Mouse (Mus musculus) monocyte, adult 2 months (primary cell): ENCODE results near the gene Cd59b.
A peak's percentile ranks its signal among the peaks of the same experiment; 100 is the strongest.
"Not testable (repeated sequence)": the region's sequence is repeated elsewhere in the genome, so short reads cannot be mapped to it uniquely, and the experiment has no call there.

Experiments
- DNase-seq, 2 experiments: peaks; one replicate each; pipeline ENCODE4 v3.0.0; 2022; ENCODE audit warnings: low spot score in 2 of 2, low read depth in 1 of 2

Gene Cd59b

GRCm38 (mm10) chr2:104114898-104115297 lies 45.2 kb downstream of the Cd59b start:
- no peak for DNase-seq

GRCm38 (mm10) chr2:104117173-104117572 lies 47.5 kb downstream of the Cd59b start:
- not testable (repeated sequence) for DNase-seq

GRCm38 (mm10) chr2:104119097-104119496 lies 49.4 kb downstream of the Cd59b start:
- no peak for DNase-seq

GRCm38 (mm10) chr2:104120312-104120711 lies 50.7 kb downstream of the Cd59b start:
- no peak for DNase-seq

GRCm38 (mm10) chr2:104121681-104122504 lies 52.2 kb downstream of the Cd59b start:
- no peak for DNase-seq

GRCm38 (mm10) chr2:104122505-104123378 lies 53.1 kb downstream of the Cd59b start, which contains the start of gene A930018P22Rik:
A930018P22Rik (plus strand) TSS chr2:104122769.
- peak; percentile 50 to 64 for DNase-seq

GRCm38 (mm10) chr2:104123540-104123939 lies 53.9 kb downstream of the Cd59b start:
- no peak for DNase-seq

GRCm38 (mm10) chr2:104124071-104124470 lies 54.4 kb downstream of the Cd59b start:
- no peak for DNase-seq

- DNase-seq, result no peak
Observed at GRCm38 (mm10) chr2:104128803-104129531, 59.3 kb downstream of the Cd59b start.

GRCm38 (mm10) chr2:104130165-104130564 lies 60.5 kb downstream of the Cd59b start:
- DNase-seq, result no peak

GRCm38 (mm10) chr2:104130969-104131368 lies 61.3 kb downstream of the Cd59b start:
- DNase-seq, result no peak

GRCm38 (mm10) chr2:104132266-104132859 lies 62.7 kb downstream of the Cd59b start:
- DNase-seq, result no peak

GRCm38 (mm10) chr2:104133042-104133810 lies 63.6 kb downstream of the Cd59b start:
- no peak for DNase-seq

- DNase-seq, result no peak
Observed at GRCm38 (mm10) chr2:104134150-104135056, 64.8 kb downstream of the Cd59b start.

GRCm38 (mm10) chr2:104135920-104136319 lies 66.3 kb downstream of the Cd59b start:
- no peak for DNase-seq
